Mouse (Mus musculus) liver, adult 2 months (tissue): ENCODE results near the gene Cdh15. TPM values are rescaled to one million over a fixed set of nuclear protein-coding genes. Genes with fewer than 3 reads are reported as not detected.
A peak's percentile ranks its signal among the peaks of the same experiment; 100 is the strongest.

Source experiments
- DNase-seq: peaks from one replicate; pipeline ENCODE4 v3.0.0-alpha.2; 2011; ENCODE audit warnings: low read depth, low spot score; ENCODE audit errors: extremely low read depth
- H3K27ac ChIP-seq: fragments of 200-500 bp; replicated peaks from 2 replicates; pipeline ENCODE4 v1.5.1; 2012; ENCODE audit warnings: low read depth, mild to moderate bottlenecking, control low read depth, inconsistent platforms, low read length; ENCODE audit not compliant: insufficient read depth
- H3K27me3 ChIP-seq: fragments of 200-500 bp; 2 replicates; pipeline ENCODE4 v1.6.1; 2012; ENCODE audit warnings: mild to moderate bottlenecking, moderate library complexity, low read length, inconsistent platforms; ENCODE audit not compliant: control insufficient read depth, insufficient read depth
- H3K36me3 ChIP-seq: fragments of 200-500 bp; 2 replicates; pipeline ENCODE4 v1.6.1; 2012; ENCODE audit warnings: low read length, inconsistent platforms; ENCODE audit not compliant: control insufficient read depth, insufficient read depth
- H3K4me1 ChIP-seq: fragments of 200-500 bp; 2 replicates; pipeline ENCODE4 v1.6.1; 2011; ENCODE audit warnings: low read length; ENCODE audit not compliant: control insufficient read depth, insufficient read depth
- H3K4me3 ChIP-seq: fragments of 200-500 bp; 2 replicates; pipeline ENCODE4 v1.5.1; 2011; ENCODE audit warnings: low read depth, mild to moderate bottlenecking, control low read depth, low read length, moderate library complexity; ENCODE audit not compliant: insufficient read depth
- H3K79me2 ChIP-seq: fragments of 200-500 bp; 2 replicates; pipeline ENCODE4 v1.6.1; 2012; ENCODE audit warnings: inconsistent platforms, mild to moderate bottlenecking, low read length, moderate library complexity; ENCODE audit not compliant: control insufficient read depth, insufficient read depth
- H3K9ac ChIP-seq: fragments of 200-500 bp; 2 replicates; pipeline ENCODE4 v1.6.1; 2012; ENCODE audit warnings: low read depth, mild to moderate bottlenecking, control low read depth, inconsistent platforms, low read length
- CTCF ChIP-seq: fragments of 200-500 bp; IDR thresholded peaks from 2 replicates; pipeline ENCODE4 v1.5.1; 2011; ENCODE audit warnings: low read depth, low read length, control low read depth
- POLR2A ChIP-seq: fragments of 200-500 bp; IDR thresholded peaks from 2 replicates; pipeline ENCODE4 v1.6.1; 2011; ENCODE audit warnings: low read length, control low read depth; ENCODE audit not compliant: insufficient read depth; ENCODE audit errors: extremely low read depth
- WGBS: fragments of 180-500 bp; shearing (Covaris S2); methylation state at CpG from one replicate; pipeline ENCODE4 v1.1.7; 2018; 5-methylcytosine and 5-hydroxymethylcytosine counted together
- polyA plus RNA-seq: library from polyadenylated mRNA; depleted of rRNA; stranded (reverse); fragments of >200 nt; gene quantifications from 2 replicates; pipeline ENCODE4 v1.2.3, GENCODE M21; 2012
- total RNA-seq: library from RNA; depleted of rRNA; stranded (reverse); fragments of >200 nt; gene quantifications from 2 replicates; pipeline ENCODE4 v1.2.3, GENCODE M21; 2014

Gene Cdh15
- total and polyA plus RNA-seq, 2 experiments, result 0.11 TPM; not detected in 1

- Histone ChIP-seq H3K9ac (no peak overlapping the region), H3K36me3 (no peaks in the 10 kb centered on the region), H3K27ac (no peak overlapping the region), H3K4me3 (no peak overlapping the region), H3K27me3 (no peaks in the 10 kb centered on the region), H3K79me2 (no peaks in the 10 kb centered on the region), H3K4me1 (peaks cover 2% of the 10 kb centered on the region)
- 81% methylated on average over 4 of the region's 4 CpGs for WGBS
- no peak for DNase-seq
- no peak for TF ChIP-seq CTCF
- TF ChIP-seq POLR2A, result no peak
Observed at GRCm38 (mm10) chr8:122845662-122846061, 2.1 kb upstream of the Cdh15 start.

GRCm38 (mm10) chr8:122849152-122849910 lies 1.6 kb downstream of the Cdh15 start:
- H3K27me3 ChIP-seq, result no peaks in the 10 kb centered on the region
- 87% methylated on average over 11 of the region's 11 CpGs for WGBS
- TF ChIP-seq CTCF, result no peak
- TF ChIP-seq POLR2A, result no peak
- H3K4me3 ChIP-seq, result no peak overlapping the region
- no peaks in the 10 kb centered on the region for H3K36me3 ChIP-seq
- H3K27ac ChIP-seq, result no peak overlapping the region
- H3K4me1 ChIP-seq, result peaks cover 11% of the 10 kb centered on the region
- no peak for DNase-seq
- H3K9ac ChIP-seq, result no peak overlapping the region
- H3K79me2 ChIP-seq, result no peaks in the 10 kb centered on the region

GRCm38 (mm10) chr8:122850641-122851240 lies 3.0 kb downstream of the Cdh15 start:
- TF ChIP-seq POLR2A, result no peak
- no peak for TF ChIP-seq CTCF
- Histone ChIP-seq H3K4me3 (no peak overlapping the region), H3K27me3 (no peaks in the 10 kb centered on the region), H3K27ac (no peak overlapping the region), H3K36me3 (no peaks in the 10 kb centered on the region), H3K4me1 (peaks cover 21% of the 10 kb centered on the region), H3K79me2 (no peaks in the 10 kb centered on the region), H3K9ac (no peak overlapping the region)
- no peak for DNase-seq
- WGBS, result 80% methylated on average over 3 of the region's 3 CpGs

DNA sequence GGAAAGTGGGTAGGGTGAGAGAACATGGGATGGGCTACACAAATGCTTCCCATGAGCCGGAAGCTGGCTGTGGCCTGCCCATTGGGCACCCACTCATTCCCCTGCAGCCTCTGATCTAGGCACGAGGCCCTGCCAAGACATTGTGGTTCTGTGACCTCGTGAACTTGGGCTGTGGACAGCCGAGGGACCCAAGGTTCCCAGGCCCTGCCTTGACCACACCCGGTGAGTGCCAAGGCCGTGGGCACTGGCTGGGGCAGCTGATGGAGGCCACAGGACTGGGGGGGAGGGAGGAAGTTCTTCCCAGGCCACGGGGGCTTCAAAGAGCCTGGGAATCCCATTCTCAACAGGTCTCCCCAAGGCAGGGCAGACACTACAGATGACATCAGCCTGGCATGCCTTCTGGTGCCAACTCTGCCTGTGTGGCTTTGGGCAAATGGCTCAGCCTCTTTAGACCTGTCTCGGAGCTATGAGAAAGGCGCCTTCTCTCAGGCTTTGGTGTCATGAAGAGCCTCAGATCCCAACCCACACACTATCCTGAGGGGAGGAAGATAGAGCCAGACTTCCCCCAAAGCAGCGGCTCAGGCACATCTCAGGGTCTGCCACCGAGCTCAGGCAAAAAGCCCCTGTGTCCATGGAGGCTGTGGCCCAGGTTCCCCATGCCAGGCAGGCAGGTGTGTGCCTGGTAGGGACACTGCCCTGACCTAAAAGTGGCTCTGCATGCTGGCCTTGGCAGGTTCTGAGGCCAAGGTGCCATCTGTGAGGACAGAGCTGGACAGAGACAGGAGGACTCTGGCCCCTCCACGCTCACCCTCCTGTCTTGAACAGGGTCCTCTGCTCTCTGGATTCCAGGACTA lies 4.2 kb downstream of the Cdh15 start:
- peak; percentile 77 for DNase-seq
- H3K4me3 ChIP-seq, result no peak overlapping the region
- no peak overlapping the region for H3K9ac ChIP-seq
- H3K27me3 ChIP-seq, result no peaks in the 10 kb centered on the region
- no peak overlapping the region for H3K27ac ChIP-seq
- H3K36me3 ChIP-seq, result no peaks in the 10 kb centered on the region
- no peaks in the 10 kb centered on the region for H3K79me2 ChIP-seq
- WGBS, result 55% methylated on average over 12 of the region's 12 CpGs
- TF ChIP-seq CTCF, result no peak
- H3K4me1 ChIP-seq, result peaks cover 21% of the 10 kb centered on the region

DNA sequence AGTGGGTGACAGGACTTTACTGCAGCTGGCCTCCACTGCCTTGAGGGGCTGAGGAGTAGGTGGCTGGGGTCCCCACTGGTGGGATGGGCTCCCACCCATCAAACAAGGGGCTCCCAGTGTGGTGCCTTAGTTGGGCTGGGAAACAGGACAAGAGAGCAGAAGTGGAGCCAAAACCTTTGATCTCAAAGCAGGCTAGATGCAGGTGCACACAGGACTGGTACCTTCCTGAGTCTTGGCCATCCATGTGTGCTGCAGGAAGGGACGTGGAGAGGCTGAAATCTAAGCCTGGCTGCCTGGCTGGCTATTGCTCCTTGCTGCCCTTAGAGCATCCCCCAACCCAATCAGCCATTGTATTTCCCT lies 4.8 kb downstream of the Cdh15 start:
- Histone ChIP-seq H3K27ac (no peak overlapping the region), H3K27me3 (no peaks in the 10 kb centered on the region), H3K36me3 (no peaks in the 10 kb centered on the region), H3K4me3 (no peak overlapping the region), H3K79me2 (no peaks in the 10 kb centered on the region), H3K9ac (no peak overlapping the region), H3K4me1 (peaks cover 21% of the 10 kb centered on the region)
- 68% methylated on average over 1 of the region's 1 CpGs for WGBS
- TF ChIP-seq POLR2A (no peak), CTCF (no peak)
- no peak for DNase-seq

GRCm38 (mm10) chr8:122853340-122853771 lies 5.6 kb downstream of the Cdh15 start:
- no peak overlapping the region for H3K27ac ChIP-seq
- H3K27me3 ChIP-seq, result no peaks in the 10 kb centered on the region
- no peaks in the 10 kb centered on the region for H3K36me3 ChIP-seq
- no peak overlapping the region for H3K4me3 ChIP-seq
- H3K4me1 ChIP-seq, result peaks cover 20% of the 10 kb centered on the region
- no peaks in the 10 kb centered on the region for H3K79me2 ChIP-seq
- peak; percentile 28 for DNase-seq
- TF ChIP-seq POLR2A, result no peak
- no peak for TF ChIP-seq CTCF
- no peak overlapping the region for H3K9ac ChIP-seq
- WGBS, result 64% methylated on average over 11 of the region's 11 CpGs
